Mouse (Mus musculus) hindbrain, embryonic 11.5 days (tissue): Measurements from ENCODE around the gene Zbtb44. TPM values are rescaled to one million over a fixed set of nuclear protein-coding genes. Genes with fewer than 3 reads are reported as not detected.
A peak's percentile ranks its signal among the peaks of the same experiment; 100 is the strongest.

ENCODE experiments used
- ATAC-seq: fragments of 200-750 bp; cut with Nextera tagmentation; 2 replicates; pipeline ENCODE4 v1.8.0; 2017; ENCODE audit warnings: mild to moderate bottlenecking, moderate TSS enrichment, moderate library complexity; ENCODE audit not compliant: low FRiP score
- DNase-seq: peaks from one replicate; pipeline ENCODE4 v3.0.0-alpha.2; 2015; ENCODE audit warnings: low spot score
- H3K27ac ChIP-seq: fragments of 300-500 bp; sonication (generic); 2 replicates; pipeline ENCODE4 v1.5.1; 2014; ENCODE audit warnings: mild to moderate bottlenecking, low read depth, low read length
- H3K27me3 ChIP-seq: fragments of 300-500 bp; sonication (generic); 2 replicates; pipeline ENCODE4 v1.6.1; 2014; ENCODE audit warnings: mild to moderate bottlenecking, low read length, moderate library complexity, mixed read lengths; ENCODE audit not compliant: control insufficient read depth, insufficient read depth
- H3K36me3 ChIP-seq: fragments of 300-500 bp; sonication (generic); 2 replicates; pipeline ENCODE4 v1.6.1; 2014; ENCODE audit warnings: mild to moderate bottlenecking, low read length, moderate library complexity, mixed read lengths; ENCODE audit not compliant: control insufficient read depth, insufficient read depth
- H3K4me1 ChIP-seq: fragments of 300-500 bp; sonication (generic); replicated peaks from 2 replicates; pipeline ENCODE4 v1.6.1; 2014; ENCODE audit warnings: low read length, mixed read lengths; ENCODE audit not compliant: control insufficient read depth, insufficient read depth
- H3K4me2 ChIP-seq: fragments of 300-500 bp; sonication (generic); replicated peaks from 2 replicates; pipeline ENCODE4 v1.6.1; 2014; ENCODE audit warnings: mild to moderate bottlenecking, low read depth, low read length
- H3K4me3 ChIP-seq: fragments of 300-500 bp; sonication (generic); 2 replicates; pipeline ENCODE4 v1.5.1; 2014; ENCODE audit warnings: low read depth, low read length
- H3K9ac ChIP-seq: fragments of 300-500 bp; sonication (generic); 2 replicates; pipeline ENCODE4 v1.6.1; 2014; ENCODE audit warnings: low read depth, low read length
- H3K9me3 ChIP-seq: fragments of 300-500 bp; sonication (generic); 2 replicates; pipeline ENCODE4 v1.6.1; 2016; ENCODE audit warnings: low read length; ENCODE audit not compliant: control insufficient read depth
- WGBS: fragments of 180-500 bp; shearing (Covaris S2); extraction: QIAGEN DNeasy Blood & Tissue Kit; methylation state at CpG from one replicate; pipeline ENCODE4 v1.1.7; 2014; 5-methylcytosine and 5-hydroxymethylcytosine counted together
- polyA plus RNA-seq: library from polyadenylated mRNA; unstranded; fragments of >200 nt; fragmentation: Nextera tagmentation; extraction: Ambion mirVana; gene quantifications from 2 replicates; pipeline ENCODE4 v1.2.1, GENCODE M21; 2014

Gene Zbtb44
- polyA plus RNA-seq, 1 experiment from 2014 or later = 9.2 TPM

GRCm38 (mm10) chr9:31115586-31115985 lies 85.1 kb downstream of the Zbtb44 start:
- Histone ChIP-seq H3K4me3 (no peak overlapping the region), H3K27ac (no peak overlapping the region), H3K4me1 (no peaks in the 10 kb centered on the region), H3K4me2 (no peak overlapping the region), H3K36me3 (no peaks in the 10 kb centered on the region), H3K27me3 (no peaks in the 10 kb centered on the region), H3K9ac (no peak overlapping the region), H3K9me3 (no peaks in the 10 kb centered on the region)
- ATAC-seq = no peak
- DNase-seq = no peak

DNA sequence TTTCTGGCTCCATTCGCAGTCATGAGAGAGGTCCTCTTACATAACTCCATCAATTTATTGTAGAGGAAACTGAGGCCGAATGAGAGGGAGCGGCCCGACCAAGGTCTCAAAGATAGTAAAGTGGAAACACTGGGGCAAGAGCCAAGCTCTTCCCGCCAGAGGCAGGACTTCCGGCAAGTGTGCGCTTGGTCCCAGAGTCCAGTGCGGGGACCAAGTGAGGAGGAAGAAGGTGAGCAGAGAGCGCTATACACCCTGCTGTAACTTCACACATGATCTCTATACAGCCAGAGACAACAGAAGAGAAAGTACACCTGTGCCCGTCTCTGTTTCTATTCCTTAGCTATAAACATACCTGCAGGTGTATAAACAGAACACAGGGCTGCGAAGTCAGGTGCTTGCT lies 86.6 kb downstream of the Zbtb44 start:
- Histone ChIP-seq H3K27me3 (no peaks in the 10 kb centered on the region), H3K4me3 (no peak overlapping the region), H3K36me3 (no peaks in the 10 kb centered on the region), H3K4me2 (no peak overlapping the region), H3K27ac (no peak overlapping the region), H3K9ac (no peak overlapping the region), H3K4me1 (no peaks in the 10 kb centered on the region), H3K9me3 (no peaks in the 10 kb centered on the region)
- DNase-seq = no peak
- no peak for ATAC-seq
- WGBS = 95% methylated on average over 11 of the region's 11 CpGs

DNA sequence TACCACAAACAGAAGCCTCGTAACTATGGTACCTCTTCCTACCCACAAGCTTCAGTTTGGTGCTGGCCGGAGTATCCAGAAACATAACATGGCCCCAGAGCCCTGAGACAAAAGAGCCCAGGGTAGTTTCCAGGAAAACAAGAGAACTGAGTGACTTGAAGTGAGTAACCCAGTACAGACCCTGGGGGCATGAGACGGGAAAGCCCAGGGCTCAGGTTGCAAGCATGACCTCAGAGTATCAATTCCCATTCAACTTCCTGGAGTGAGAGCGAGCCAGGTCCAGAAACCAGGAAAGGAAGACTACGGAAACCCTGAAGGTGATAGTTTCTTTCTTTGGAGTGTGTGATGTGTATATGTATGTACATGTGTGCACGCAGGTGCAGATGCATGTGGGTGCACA lies 87.0 kb downstream of the Zbtb44 start:
- Histone ChIP-seq H3K27ac (no peak overlapping the region), H3K4me3 (no peak overlapping the region), H3K27me3 (no peaks in the 10 kb centered on the region), H3K4me1 (no peaks in the 10 kb centered on the region), H3K4me2 (no peak overlapping the region), H3K9me3 (no peaks in the 10 kb centered on the region), H3K36me3 (no peaks in the 10 kb centered on the region), H3K9ac (no peak overlapping the region)
- 81% methylated on average over 6 of the region's 6 CpGs for WGBS
- DNase-seq = no peak
- no peak for ATAC-seq

- H3K9ac ChIP-seq = no peak overlapping the region
- H3K4me1 ChIP-seq = no peaks in the 10 kb centered on the region
- H3K27ac ChIP-seq = no peak overlapping the region
- H3K27me3 ChIP-seq = no peaks in the 10 kb centered on the region
- DNase-seq (peak; percentile 12), ATAC-seq (0 out of 2 replicates have a peak, but pooled peaks have one; percentile 35)
- WGBS = 40% methylated on average over 11 of the region's 11 CpGs
- H3K36me3 ChIP-seq = no peaks in the 10 kb centered on the region
- H3K9me3 ChIP-seq = no peaks in the 10 kb centered on the region
- no peak overlapping the region for H3K4me3 ChIP-seq
- H3K4me2 ChIP-seq = no peak overlapping the region
These were observed 88.3 kb downstream of the Zbtb44 start for GRCm38 (mm10) chr9:31118520-31119298.

GRCm38 (mm10) chr9:31119405-31119804 lies 89.0 kb downstream of the Zbtb44 start:
- DNase-seq (no peak), ATAC-seq (no peak)
- no peaks in the 10 kb centered on the region for H3K4me1 ChIP-seq
- no peak overlapping the region for H3K4me2 ChIP-seq
- H3K4me3 ChIP-seq = no peak overlapping the region
- no peaks in the 10 kb centered on the region for H3K36me3 ChIP-seq
- H3K9ac ChIP-seq = no peak overlapping the region
- H3K27me3 ChIP-seq = no peaks in the 10 kb centered on the region
- WGBS = 79% methylated on average over 5 of the region's 5 CpGs
- no peak overlapping the region for H3K27ac ChIP-seq
- H3K9me3 ChIP-seq = no peaks in the 10 kb centered on the region

- Histone ChIP-seq H3K9ac (no peak overlapping the region), H3K27ac (no peak overlapping the region), H3K4me1 (no peaks in the 10 kb centered on the region), H3K4me2 (no peak overlapping the region), H3K9me3 (no peaks in the 10 kb centered on the region), H3K4me3 (no peak overlapping the region), H3K27me3 (no peaks in the 10 kb centered on the region), H3K36me3 (no peaks in the 10 kb centered on the region)
- DNase-seq (no peak), ATAC-seq (no peak)
- 67% methylated on average over 11 of the region's 11 CpGs for WGBS
These were observed 89.6 kb downstream of the Zbtb44 start for GRCm38 (mm10) chr9:31119882-31120532.

DNA sequence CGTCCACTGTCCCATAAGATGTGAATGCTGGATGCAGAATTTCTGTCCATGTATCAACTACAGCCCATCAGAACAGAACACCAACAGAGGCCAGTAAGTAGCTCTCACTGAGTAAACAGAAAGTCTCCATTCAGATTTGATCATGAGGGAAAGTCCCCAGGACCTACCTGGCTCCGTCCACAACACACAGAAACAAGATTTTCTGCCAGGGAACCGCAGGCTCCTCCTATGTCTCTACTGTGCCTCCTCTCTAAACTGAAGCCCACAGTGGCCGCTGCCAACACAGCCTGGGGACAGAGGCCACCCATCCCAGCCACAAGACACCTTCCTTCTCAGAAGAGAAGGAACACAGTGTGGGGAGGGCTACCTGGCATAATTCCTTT lies 90.1 kb downstream of the Zbtb44 start:
- DNase-seq = no peak
- WGBS = 77% methylated on average over 4 of the region's 4 CpGs
- ATAC-seq = no peak

DNA sequence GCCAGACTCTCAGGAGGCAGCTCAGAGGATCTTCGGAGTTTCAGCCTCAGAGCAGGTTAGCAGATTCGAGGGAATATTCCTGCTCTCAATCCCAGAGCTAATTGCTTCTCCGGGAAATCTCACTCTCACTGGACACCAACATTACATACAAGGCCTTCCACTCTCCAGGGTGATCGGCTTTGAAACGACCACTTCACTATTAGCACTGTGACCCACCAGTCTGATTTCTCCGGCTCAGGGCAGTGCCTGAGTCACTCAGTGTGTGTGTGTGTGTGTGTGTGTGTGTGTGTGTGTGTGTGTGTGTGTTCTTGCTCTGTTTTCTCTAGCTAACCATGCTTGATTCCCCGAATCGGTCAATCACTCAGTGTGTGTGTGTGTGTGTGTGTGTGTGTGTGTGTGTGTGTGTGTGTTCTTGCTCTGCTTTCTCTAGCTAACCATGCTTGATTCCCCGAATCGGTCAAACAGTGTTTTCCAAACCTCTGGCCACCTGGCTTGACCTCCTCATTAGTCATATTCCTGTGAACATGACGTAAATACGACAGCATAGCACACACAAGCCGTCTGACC lies 92.1 kb downstream of the Zbtb44 start:
- Histone ChIP-seq H3K9ac (no peak overlapping the region), H3K4me3 (no peak overlapping the region), H3K4me2 (no peak overlapping the region), H3K4me1 (no peaks in the 10 kb centered on the region), H3K27ac (no peak overlapping the region), H3K36me3 (no peaks in the 10 kb centered on the region), H3K27me3 (no peaks in the 10 kb centered on the region), H3K9me3 (no peaks in the 10 kb centered on the region)
- ATAC-seq (no peak), DNase-seq (no peak)
- 81% methylated on average over 13 of the region's 13 CpGs for WGBS

More for the DNA sequence above, 90.1 kb downstream of the Zbtb44 start:
- no peaks in the 10 kb centered on the region for H3K36me3 ChIP-seq
- H3K27ac ChIP-seq = no peak overlapping the region
- H3K9me3 ChIP-seq = no peaks in the 10 kb centered on the region
- no peak overlapping the region for H3K9ac ChIP-seq
- no peak overlapping the region for H3K4me3 ChIP-seq
- no peak overlapping the region for H3K4me2 ChIP-seq
- no peaks in the 10 kb centered on the region for H3K4me1 ChIP-seq
- no peaks in the 10 kb centered on the region for H3K27me3 ChIP-seq
